Mouse (Mus musculus): ENCODE data around the gene Sptbn1. TPM values are rescaled to one million over a fixed set of nuclear protein-coding genes. Genes with fewer than 3 reads are reported as not detected.

Sptbn1 gene
- total and polyA plus RNA-seq, 2 experiments from 2014 or later: 162 to 247 TPM

- DNase-seq (ENCODE audit: low spot score) (peak; percentile 12), ATAC-seq (no peak)
- H3K4me2 ChIP-seq (ENCODE audit: low read depth, low read length): no peak overlapping the region
- WGBS: 58% methylated on average over 5 of the region's 5 CpGs
- H3K4me3 ChIP-seq (ENCODE audit: low read length): no peak overlapping the region
- TF ChIP-seq CTCF (IDR thresholded peaks at IDR 0.05; ENCODE audit: low read depth): no peak
- H3K9me3 ChIP-seq (ENCODE audit: low read length): no peaks in the 10 kb centered on the region
- H3K27ac ChIP-seq: no peak overlapping the region
- H3K9ac ChIP-seq (replicated peaks; ENCODE audit: low read length): no peak overlapping the region
- H3K36me3 ChIP-seq (ENCODE audit: insufficient read depth, low read length): no peaks in the 10 kb centered on the region
- peaks cover 18% of the 10 kb centered on the region for H3K4me1 ChIP-seq (ENCODE audit: insufficient read depth, low read length)
- H3K27me3 ChIP-seq (ENCODE audit: insufficient read depth, low read length): no peaks in the 10 kb centered on the region
Observed at GRCm38 (mm10) chr11:30165861-30166550, 102.0 kb downstream of the Sptbn1 start.

- H3K9me3 ChIP-seq (ENCODE audit: low read length): no peaks in the 10 kb centered on the region
- ATAC-seq: no peak
- H3K27me3 ChIP-seq (ENCODE audit: insufficient read depth, low read length): no peaks in the 10 kb centered on the region
- WGBS: 72% methylated on average over 5 of the region's 5 CpGs
- no peak overlapping the region for H3K4me2 ChIP-seq (ENCODE audit: low read depth, low read length)
- H3K4me3 ChIP-seq (ENCODE audit: low read length): no peak overlapping the region
- H3K4me1 ChIP-seq (ENCODE audit: insufficient read depth, low read length): peaks cover 23% of the 10 kb centered on the region
- H3K27ac ChIP-seq: no peak overlapping the region
- no peaks in the 10 kb centered on the region for H3K36me3 ChIP-seq (ENCODE audit: insufficient read depth, low read length)
- H3K9ac ChIP-seq (replicated peaks; ENCODE audit: low read length): no peak overlapping the region
- TF ChIP-seq CTCF (IDR thresholded peaks at IDR 0.05; ENCODE audit: low read depth): no peak
- no peak for DNase-seq (ENCODE audit: low spot score)
Observed at GRCm38 (mm10) chr11:30164515-30165214, 103.3 kb downstream of the Sptbn1 start.

GRCm38 (mm10) chr11:30163870-30164269 is 104.1 kb downstream of the Sptbn1 start:
- Histone ChIP-seq H3K36me3 (ENCODE audit: insufficient read depth, low read length) (no peaks in the 10 kb centered on the region), H3K27ac (no peak overlapping the region), H3K9me3 (ENCODE audit: low read length) (no peaks in the 10 kb centered on the region), H3K4me3 (ENCODE audit: low read length) (no peak overlapping the region), H3K9ac (replicated peaks; ENCODE audit: low read length) (no peak overlapping the region), H3K27me3 (ENCODE audit: insufficient read depth, low read length) (no peaks in the 10 kb centered on the region), H3K4me1 (ENCODE audit: insufficient read depth, low read length) (peaks cover 30% of the 10 kb centered on the region), H3K4me2 (ENCODE audit: low read depth, low read length) (no peak overlapping the region)
- no peak for DNase-seq (ENCODE audit: low spot score)
- no peak for ATAC-seq
- WGBS: 82% methylated on average over 1 of the region's 1 CpGs
- no peak for TF ChIP-seq CTCF (IDR thresholded peaks at IDR 0.05; ENCODE audit: low read depth)

- no peaks in the 10 kb centered on the region for H3K27me3 ChIP-seq (ENCODE audit: insufficient read depth, low read length)
- H3K9ac ChIP-seq (replicated peaks; ENCODE audit: low read length): no peak overlapping the region
- TF ChIP-seq CTCF (IDR thresholded peaks at IDR 0.05; ENCODE audit: low read depth): no peak
- no peaks in the 10 kb centered on the region for H3K9me3 ChIP-seq (ENCODE audit: low read length)
- H3K4me1 ChIP-seq (ENCODE audit: insufficient read depth, low read length): peaks cover 35% of the 10 kb centered on the region
- H3K4me2 ChIP-seq (ENCODE audit: low read depth, low read length): no peak overlapping the region
- no peak overlapping the region for H3K27ac ChIP-seq
- 72% methylated on average over 4 of the region's 4 CpGs for WGBS
- H3K4me3 ChIP-seq (ENCODE audit: low read length): no peak overlapping the region
- H3K36me3 ChIP-seq (ENCODE audit: insufficient read depth, low read length): no peaks in the 10 kb centered on the region
- ATAC-seq (no peak), DNase-seq (ENCODE audit: low spot score) (no peak)
Observed at GRCm38 (mm10) chr11:30163081-30163480, 104.9 kb downstream of the Sptbn1 start.

GRCm38 (mm10) chr11:30161744-30162143 is 106.2 kb downstream of the Sptbn1 start:
- DNase-seq (ENCODE audit: low spot score) (no peak), ATAC-seq (no peak)
- H3K27me3 ChIP-seq (ENCODE audit: insufficient read depth, low read length): no peaks in the 10 kb centered on the region
- 50% methylated on average over 1 of the region's 1 CpGs for WGBS
- no peak overlapping the region for H3K4me3 ChIP-seq (ENCODE audit: low read length)
- peak overlapping the region; percentile 22; the same call in 1 of the 2 replicates for H3K27ac ChIP-seq
- TF ChIP-seq CTCF (IDR thresholded peaks at IDR 0.05; ENCODE audit: low read depth): no peak
- H3K4me1 ChIP-seq (ENCODE audit: insufficient read depth, low read length): peaks cover 37% of the 10 kb centered on the region
- no peak overlapping the region for H3K4me2 ChIP-seq (ENCODE audit: low read depth, low read length)
- no peaks in the 10 kb centered on the region for H3K36me3 ChIP-seq (ENCODE audit: insufficient read depth, low read length)
- H3K9me3 ChIP-seq (ENCODE audit: low read length): no peaks in the 10 kb centered on the region
- no peak overlapping the region for H3K9ac ChIP-seq (replicated peaks; ENCODE audit: low read length)

GRCm38 (mm10) chr11:30161173-30161650 is 106.8 kb downstream of the Sptbn1 start:
- no peak for TF ChIP-seq CTCF (IDR thresholded peaks at IDR 0.05; ENCODE audit: low read depth)
- DNase-seq (ENCODE audit: low spot score) (peak; percentile 77), ATAC-seq (peak; percentile 88)
- H3K4me2 ChIP-seq (ENCODE audit: low read depth, low read length): no peak overlapping the region
- H3K27ac ChIP-seq: peak overlapping the region; percentile 22; the same call in 1 of the 2 replicates
- WGBS: 25% methylated on average over 6 of the region's 6 CpGs
- H3K4me3 ChIP-seq (ENCODE audit: low read length): no peak overlapping the region
- H3K36me3 ChIP-seq (ENCODE audit: insufficient read depth, low read length): no peaks in the 10 kb centered on the region
- no peaks in the 10 kb centered on the region for H3K9me3 ChIP-seq (ENCODE audit: low read length)
- no peaks in the 10 kb centered on the region for H3K27me3 ChIP-seq (ENCODE audit: insufficient read depth, low read length)
- peaks cover 32% of the 10 kb centered on the region for H3K4me1 ChIP-seq (ENCODE audit: insufficient read depth, low read length)
- no peak overlapping the region for H3K9ac ChIP-seq (replicated peaks; ENCODE audit: low read length)
